Mouse (Mus musculus) lung, adult 2 months (tissue): ENCODE measurements around the gene Fat3. TPM values are rescaled to one million over a fixed set of nuclear protein-coding genes. Genes with fewer than 3 reads are reported as not detected.

Experiments
- DNase-seq: peaks from one replicate; pipeline ENCODE4 v3.0.0; 2022
- H3K4me1 ChIP-seq: fragments of 200-500 bp; 2 replicates; pipeline ENCODE4 v1.6.1; 2011; ENCODE audit warnings: low read length; ENCODE audit not compliant: control insufficient read depth, insufficient read depth
- H3K4me3 ChIP-seq: fragments of 200-500 bp; replicated peaks from 2 replicates; pipeline ENCODE3; 2011; ENCODE audit warnings: low read depth, mild to moderate bottlenecking, control low read depth, low read length; ENCODE audit errors: extremely low read depth
- CTCF ChIP-seq: fragments of 200-500 bp; IDR thresholded peaks from 2 replicates; pipeline ENCODE4 v1.5.1; 2011; ENCODE audit warnings: mild to moderate bottlenecking, low read length, control low read depth; ENCODE audit not compliant: insufficient read depth
- POLR2A ChIP-seq: fragments of 200-500 bp; IDR thresholded peaks from 2 replicates; pipeline ENCODE4 v1.6.1; 2011; ENCODE audit warnings: low read depth, mild to moderate bottlenecking, control low read depth, low read length, borderline replicate concordance; ENCODE audit errors: extremely low read depth
- WGBS: fragments of 180-500 bp; shearing (Covaris S2); methylation state at CpG from one replicate; pipeline ENCODE4 v1.1.7; 2018; 5-methylcytosine and 5-hydroxymethylcytosine counted together
- polyA plus RNA-seq: library from polyadenylated mRNA; depleted of rRNA; stranded (reverse); fragments of >200 nt; gene quantifications from 2 replicates; pipeline ENCODE4 v1.2.3, GENCODE M21; 2012

Gene Fat3
- polyA plus RNA-seq, 1 experiment, result 2.7 TPM

DNA sequence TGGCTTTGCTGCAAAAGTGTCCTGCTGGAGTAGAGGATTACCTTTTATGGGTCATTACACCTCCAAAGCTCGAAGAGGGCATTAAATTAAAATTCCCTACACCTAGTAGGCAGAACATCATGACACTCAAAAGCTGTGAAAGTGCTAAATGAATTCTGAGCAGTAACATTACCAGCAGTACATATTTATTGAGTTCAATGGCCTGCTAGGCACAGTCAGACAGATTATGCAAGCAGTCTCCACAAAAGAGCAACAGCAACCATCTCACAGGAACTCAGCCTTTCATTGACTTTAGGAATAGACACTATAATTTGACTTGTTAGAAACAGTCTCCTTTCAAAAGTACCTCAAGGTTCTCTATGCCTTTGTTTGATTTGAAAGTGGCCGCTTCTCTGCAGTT lies 426.4 kb downstream of the Fat3 start:
- 85% methylated on average over 2 of the region's 2 CpGs for WGBS
- TF ChIP-seq POLR2A, result no peak
- no peak for TF ChIP-seq CTCF
- no peak for DNase-seq
- no peaks in the 10 kb centered on the region for H3K4me1 ChIP-seq
- H3K4me3 ChIP-seq, result no peak overlapping the region

DNA sequence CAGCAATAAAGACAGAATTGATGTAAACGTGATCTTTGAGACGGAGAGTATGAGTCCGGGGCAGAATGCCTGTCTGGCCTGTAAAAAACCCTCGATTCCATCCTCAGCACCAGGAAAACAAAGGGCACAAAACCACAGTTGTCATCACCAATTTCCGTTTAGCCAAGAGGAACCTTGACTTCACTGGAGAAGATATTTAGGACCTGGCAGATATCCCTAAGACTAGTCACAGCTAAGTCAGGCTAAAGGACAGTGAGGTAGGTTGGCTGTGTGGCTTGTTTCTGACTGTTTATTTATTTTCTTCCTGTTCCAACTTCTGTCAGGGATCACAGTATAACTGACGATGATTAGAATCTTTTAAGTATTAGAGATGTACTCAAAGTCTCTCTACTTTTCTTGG lies 427.0 kb downstream of the Fat3 start:
- H3K4me3 ChIP-seq, result no peak overlapping the region
- no peak for DNase-seq
- WGBS, result 48% methylated on average over 6 of the region's 6 CpGs
- H3K4me1 ChIP-seq, result no peaks in the 10 kb centered on the region
- no peak for TF ChIP-seq CTCF
- TF ChIP-seq POLR2A, result no peak

DNA sequence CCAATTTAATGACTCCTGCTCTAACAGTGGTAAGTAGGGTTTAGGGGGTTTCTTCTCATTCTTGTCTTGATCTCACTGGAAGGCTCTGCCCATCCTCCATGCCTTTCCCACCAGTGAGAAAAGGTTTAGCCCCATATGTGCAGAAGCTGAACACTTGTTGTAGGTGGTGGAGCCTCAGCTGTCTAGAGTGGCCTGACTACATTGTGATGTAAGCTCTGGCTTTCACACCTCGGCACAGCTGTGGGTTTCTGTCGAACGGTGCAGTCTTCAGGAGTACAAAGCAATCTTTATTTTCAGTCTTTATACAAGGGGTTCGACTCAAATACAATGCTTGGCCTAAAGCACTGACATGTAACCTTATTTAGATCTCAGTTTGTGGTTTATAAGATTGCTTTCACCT lies 437.6 kb downstream of the Fat3 start:
- WGBS, result 72% methylated on average over 4 of the region's 4 CpGs
- no peak overlapping the region for H3K4me3 ChIP-seq
- TF ChIP-seq POLR2A (no peak), CTCF (no peak)

DNA sequence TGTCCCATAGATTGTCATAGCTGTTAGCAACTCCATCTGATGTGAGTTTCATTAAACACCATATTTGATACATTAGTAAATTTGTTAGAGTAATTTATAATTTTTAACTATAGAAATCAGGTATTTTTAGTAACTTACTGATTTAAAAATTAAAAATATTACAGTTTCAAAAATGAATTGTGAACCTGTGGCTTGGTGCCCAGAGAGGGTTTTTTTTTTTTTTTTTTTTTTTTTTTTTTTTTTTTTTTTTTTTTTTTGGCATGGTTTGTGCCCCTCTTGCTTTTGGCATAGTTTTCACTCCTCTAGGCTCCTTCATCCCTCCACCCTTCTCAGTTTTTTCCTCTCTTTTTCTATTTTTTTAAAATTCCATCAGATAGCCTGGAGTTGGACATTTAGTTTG lies 438.6 kb downstream of the Fat3 start:
- no peak for TF ChIP-seq CTCF
- TF ChIP-seq POLR2A, result no peak
- H3K4me3 ChIP-seq, result no peak overlapping the region
- no peak for DNase-seq

More for the DNA sequence above, 437.6 kb downstream of the Fat3 start:
- no peaks in the 10 kb centered on the region for H3K4me1 ChIP-seq
- DNase-seq, result no peak

DNA sequence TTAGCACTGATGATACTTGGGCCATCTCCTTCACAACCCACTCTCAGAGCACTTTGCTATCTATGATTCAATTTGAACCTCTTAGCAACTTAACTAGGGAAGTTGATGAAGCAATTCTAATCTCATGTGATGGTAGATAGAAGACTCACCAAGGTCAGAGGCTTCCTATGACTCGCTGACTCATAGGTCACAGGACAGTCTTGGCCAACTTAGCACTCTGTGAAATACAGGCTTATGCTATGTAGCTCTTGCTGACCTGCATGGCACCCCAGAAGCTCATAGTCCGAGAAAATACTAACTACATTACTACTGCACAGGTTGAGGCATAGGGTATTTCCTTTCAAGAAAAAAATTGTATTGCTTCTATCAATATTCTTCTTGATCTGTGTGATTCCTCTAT lies 454.4 kb downstream of the Fat3 start:
- WGBS, result 75% methylated on average over 2 of the region's 2 CpGs
- Histone ChIP-seq H3K4me3 (no peak overlapping the region), H3K4me1 (no peaks in the 10 kb centered on the region)
- DNase-seq, result no peak
- TF ChIP-seq CTCF (no peak), POLR2A (no peak)

More for the DNA sequence above, 438.6 kb downstream of the Fat3 start:
- H3K4me1 ChIP-seq, result no peaks in the 10 kb centered on the region

DNA sequence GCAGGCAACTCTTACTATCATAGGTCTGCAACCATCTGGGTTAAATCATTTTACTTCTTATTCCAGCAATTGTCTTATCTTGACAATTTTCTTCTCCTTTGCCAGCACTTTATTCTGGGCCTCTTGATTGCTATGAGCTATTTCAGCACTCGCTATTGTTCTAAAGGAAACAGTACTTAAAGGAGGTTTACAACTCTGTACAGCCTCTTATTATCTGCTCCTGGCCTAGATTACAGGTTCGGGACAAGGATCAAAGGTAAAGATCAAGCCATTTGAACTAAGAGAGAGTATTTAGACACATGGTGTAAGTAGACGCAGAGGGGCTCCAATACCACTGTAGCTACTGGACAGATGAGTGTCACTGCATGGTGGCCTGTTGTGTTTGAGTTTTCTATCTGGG lies 463.7 kb downstream of the Fat3 start:
- no peak for TF ChIP-seq POLR2A
- TF ChIP-seq CTCF, result no peak
- no peaks in the 10 kb centered on the region for H3K4me1 ChIP-seq
- 55% methylated on average over 3 of the region's 3 CpGs for WGBS
- no peak for DNase-seq
- H3K4me3 ChIP-seq, result no peak overlapping the region

DNA sequence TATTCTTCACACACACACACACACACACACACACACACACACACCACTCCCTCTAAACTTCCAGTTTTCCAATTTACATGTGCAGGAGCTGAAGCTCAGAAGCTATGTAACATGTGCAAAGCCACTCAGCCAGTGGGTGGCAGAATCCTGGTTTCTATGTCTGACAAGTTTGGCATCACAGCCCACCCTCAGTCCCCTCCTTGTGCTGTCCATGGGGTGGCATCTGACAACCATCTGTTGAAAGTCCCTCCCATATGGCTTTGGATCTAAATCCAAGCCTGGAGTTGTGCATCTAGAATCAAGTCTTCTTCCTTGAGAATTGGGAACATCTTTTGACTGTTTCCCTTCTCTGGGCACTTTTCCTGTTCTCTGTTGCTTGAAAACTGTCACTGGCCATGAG lies 464.7 kb downstream of the Fat3 start:
- Histone ChIP-seq H3K4me3 (no peak overlapping the region), H3K4me1 (no peaks in the 10 kb centered on the region)
- no peak for TF ChIP-seq POLR2A
- TF ChIP-seq CTCF, result no peak
- DNase-seq, result no peak

DNA sequence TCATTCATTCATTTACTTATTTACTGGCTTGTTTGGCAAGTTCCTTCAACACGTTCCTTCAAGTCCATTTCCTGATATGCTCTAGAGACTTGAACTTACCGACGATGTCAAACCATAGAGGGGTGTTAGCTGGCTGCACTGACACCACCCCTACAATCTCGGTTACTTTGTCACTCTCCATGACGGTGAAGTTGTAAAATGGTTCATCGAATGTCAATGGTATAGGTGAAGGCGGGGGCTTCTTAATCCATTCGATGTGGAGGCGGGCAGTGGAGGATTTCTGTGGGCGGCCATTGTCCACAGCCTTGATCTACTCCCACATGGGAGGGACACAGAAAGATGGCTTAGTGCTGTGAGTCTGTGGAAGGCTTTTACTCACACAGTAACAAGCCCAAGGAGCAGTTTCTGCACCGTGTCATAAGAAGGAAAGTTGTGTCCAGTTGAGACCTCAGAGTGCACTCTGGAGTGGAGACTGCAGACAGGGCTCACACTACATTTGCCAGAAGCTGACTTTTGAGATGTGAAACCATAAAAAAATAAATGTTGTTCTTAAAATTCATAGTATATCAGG lies 471.3 kb downstream of the Fat3 start:
- Histone ChIP-seq H3K4me1 (no peaks in the 10 kb centered on the region), H3K4me3 (no peak overlapping the region)
- TF ChIP-seq POLR2A (no peak), CTCF (no peak)
- WGBS, result 87% methylated on average over 11 of the region's 11 CpGs
- no peak for DNase-seq

DNA sequence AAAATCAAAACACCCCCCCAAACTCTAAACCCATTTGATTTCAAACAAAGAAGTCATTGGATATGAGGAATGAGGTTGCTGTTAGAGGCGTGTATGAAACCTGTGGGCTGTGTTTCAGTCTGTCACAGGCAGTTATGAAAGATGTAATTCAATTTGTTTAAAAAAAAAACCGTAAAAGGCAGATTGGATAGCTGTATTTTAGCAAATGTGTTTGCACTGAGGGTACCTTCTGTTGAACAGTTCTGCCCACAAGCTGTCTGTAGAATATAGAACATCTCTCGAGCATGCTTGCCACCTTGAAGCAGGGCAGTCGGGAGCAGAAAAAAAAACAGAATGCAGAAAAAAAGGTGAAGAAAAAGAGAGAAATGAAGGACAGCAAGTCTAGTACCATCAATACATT lies 472.0 kb downstream of the Fat3 start:
- TF ChIP-seq POLR2A (no peak), CTCF (no peak)
- 78% methylated on average over 4 of the region's 4 CpGs for WGBS

DNA sequence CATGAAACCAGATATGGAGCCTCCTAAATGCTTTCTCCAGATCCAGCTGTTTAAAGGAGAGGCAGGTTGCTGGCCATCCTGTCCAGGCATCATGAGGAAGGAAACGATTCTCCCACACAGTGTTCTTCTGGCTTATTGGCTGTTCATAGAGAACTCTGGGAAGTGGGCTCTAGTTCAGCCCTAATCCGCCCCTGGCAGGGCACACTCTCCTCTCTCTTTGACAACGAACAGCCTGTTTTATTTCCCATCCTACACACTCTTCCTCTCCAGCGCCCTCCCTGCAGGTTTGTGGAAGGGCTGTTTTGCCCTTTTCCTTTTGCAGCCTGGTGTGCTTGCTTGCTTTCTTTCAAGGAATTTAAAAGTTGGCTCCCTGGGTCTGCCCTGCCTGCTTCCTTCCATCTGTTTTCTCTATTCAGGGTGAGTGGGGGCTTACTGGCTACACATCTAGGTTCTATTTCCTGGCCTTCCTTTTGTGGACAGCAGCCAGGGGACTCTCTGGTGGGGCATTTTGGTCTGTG lies 472.6 kb downstream of the Fat3 start:
- no peak for DNase-seq
- Histone ChIP-seq H3K4me1 (no peaks in the 10 kb centered on the region), H3K4me3 (no peak overlapping the region)
- 37% methylated on average over 4 of the region's 4 CpGs for WGBS
- TF ChIP-seq POLR2A (no peak), CTCF (no peak)

More for the DNA sequence above, 472.0 kb downstream of the Fat3 start:
- no peak for DNase-seq
- Histone ChIP-seq H3K4me3 (no peak overlapping the region), H3K4me1 (no peaks in the 10 kb centered on the region)

DNA sequence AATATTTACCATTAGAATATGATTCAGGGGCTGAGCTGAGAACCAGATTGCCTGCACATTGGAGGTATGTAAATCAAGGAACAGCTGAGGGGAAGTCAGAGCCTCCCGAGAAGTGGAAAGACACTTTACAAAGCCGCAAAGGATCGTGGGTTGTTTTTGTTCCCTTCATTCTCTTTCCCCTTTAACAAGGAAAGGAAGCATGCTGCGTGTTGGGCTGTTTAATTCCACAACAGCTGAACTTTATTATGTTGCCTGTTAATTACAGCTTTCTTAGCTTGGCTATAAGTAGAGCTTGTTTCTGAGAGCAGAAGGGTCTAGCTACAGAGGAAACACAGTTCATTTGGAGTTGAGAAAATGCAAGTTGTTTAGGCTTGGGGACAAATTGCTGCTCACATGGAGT lies 475.0 kb downstream of the Fat3 start:
- 44% methylated on average over 4 of the region's 4 CpGs for WGBS
- Histone ChIP-seq H3K4me1 (no peaks in the 10 kb centered on the region), H3K4me3 (no peak overlapping the region)
- DNase-seq, result no peak
- TF ChIP-seq POLR2A (no peak), CTCF (no peak)
